Mouse (Mus musculus) heart, embryonic 14.5 days (tissue): ENCODE results near the gene Ubxn2a. TPM values are rescaled to one million over a fixed set of nuclear protein-coding genes. Genes with fewer than 3 reads are reported as not detected.

Experiments
- ATAC-seq: fragments of 200-750 bp; cut with Nextera tagmentation; 2 replicates; pipeline ENCODE4 v1.8.0; 2017; ENCODE audit warnings: low read depth, moderate TSS enrichment; ENCODE audit not compliant: insufficient number of reproducible peaks, insufficient read depth, low FRiP score
- H3K27ac ChIP-seq, 2 experiments: fragments of 200-500 bp in 1 of 2; fragments of 300-500 bp in 1 of 2; sonication (generic) in 1 of 2; replicated peaks in 1 of 2; 2 replicates each; pipeline ENCODE4 v1.5.1; 2012 to 2014; ENCODE audit warnings: low read depth in 2 of 2, low read length in 2 of 2, control low read depth in 1 of 2, mild to moderate bottlenecking in 1 of 2, mixed read lengths in 1 of 2; ENCODE audit not compliant: control insufficient read depth in 1 of 2, insufficient read depth in 1 of 2
- H3K27me3 ChIP-seq: fragments of 300-500 bp; sonication (generic); 2 replicates; pipeline ENCODE4 v1.6.1; 2014; ENCODE audit warnings: mild to moderate bottlenecking, low read length, control low read depth; ENCODE audit not compliant: control insufficient read depth, insufficient read depth
- H3K36me3 ChIP-seq: fragments of 300-500 bp; sonication (generic); 2 replicates; pipeline ENCODE4 v1.6.1; 2014; ENCODE audit warnings: mild to moderate bottlenecking, control low read depth, low read length, mixed read lengths; ENCODE audit not compliant: control insufficient read depth, insufficient read depth
- H3K4me1 ChIP-seq, 2 experiments: fragments of 200-500 bp in 1 of 2; fragments of 300-500 bp in 1 of 2; sonication (generic) in 1 of 2; 2 replicates each; pipeline ENCODE4 v1.6.1; 2012 to 2014; ENCODE audit warnings: low read length in 2 of 2, control low read depth in 1 of 2, mixed read lengths in 1 of 2; ENCODE audit not compliant: control insufficient read depth in 2 of 2, insufficient read depth in 2 of 2
- H3K4me2 ChIP-seq: fragments of 300-500 bp; sonication (generic); 2 replicates; pipeline ENCODE4 v1.6.1; 2014; ENCODE audit warnings: mild to moderate bottlenecking, low read length
- H3K4me3 ChIP-seq, 2 experiments: fragments of 200-500 bp in 1 of 2; fragments of 300-500 bp in 1 of 2; sonication (generic) in 1 of 2; 2 replicates each; pipeline ENCODE4 v1.5.1; 2012 to 2014; ENCODE audit warnings: low read length in 2 of 2, mild to moderate bottlenecking in 2 of 2, control low read depth in 1 of 2, low read depth in 1 of 2, moderate library complexity in 1 of 2; ENCODE audit not compliant: control insufficient read depth in 1 of 2, insufficient read depth in 1 of 2
- H3K9ac ChIP-seq: fragments of 300-500 bp; sonication (generic); 2 replicates; pipeline ENCODE4 v1.6.1; 2014; ENCODE audit warnings: mild to moderate bottlenecking, low read length
- H3K9me3 ChIP-seq: fragments of 300-500 bp; sonication (generic); 2 replicates; pipeline ENCODE4 v1.6.1; 2016; ENCODE audit warnings: low read length, control low read depth; ENCODE audit not compliant: control insufficient read depth
- WGBS: fragments of 180-500 bp; shearing (Covaris S2); extraction: QIAGEN DNeasy Blood & Tissue Kit; methylation state at CpG from one replicate; pipeline ENCODE4 v1.1.7; 2014; 5-methylcytosine and 5-hydroxymethylcytosine counted together
- polyA plus RNA-seq: library from polyadenylated mRNA; unstranded; fragments of >200 nt; fragmentation: Nextera tagmentation; extraction: Ambion mirVana; gene quantifications from 2 replicates; pipeline ENCODE4 v1.2.1, GENCODE M21; 2014

The Ubxn2a gene
- polyA plus RNA-seq, 1 experiment from 2014 or later: 31.1 TPM

- ATAC-seq: no peak
- 43% methylated on average over 4 of the region's 4 CpGs for WGBS
- peaks cover 4% of the 10 kb centered on the region in 2 experiments; a peak in 2 of 4 replicates for H3K4me1 ChIP-seq
Observed at GRCm38 (mm10) chr12:4836959-4837358, 70.5 kb downstream of the Ubxn2a start.

More at GRCm38 (mm10) chr12:4836959-4837358, 70.5 kb downstream of the Ubxn2a start:
- no peak overlapping the region for H3K4me2 ChIP-seq
- no peak overlapping the region for H3K27ac ChIP-seq
- no peak overlapping the region for H3K9ac ChIP-seq
- H3K27me3 ChIP-seq: no peaks in the 10 kb centered on the region
- 0 out of 2 replicates have a peak, but pooled peaks cover 4% of the 10 kb centered on the region for H3K36me3 ChIP-seq
- H3K9me3 ChIP-seq: no peaks in the 10 kb centered on the region
- no peak overlapping the region for H3K4me3 ChIP-seq

Other genes with a start within 250 kb of the Ubxn2a start
- 0.24 and 0.39 TPM in 2 replicates for gene Fam228a, start 169.3 kb downstream of the Ubxn2a start, polyA plus RNA-seq
- 2.6 and 2.8 TPM in 2 replicates for gene Pfn4, start 138.7 kb downstream of the Ubxn2a start, polyA plus RNA-seq
- 4.6 TPM in 2 replicates for gene Fam228b, start 138.4 kb downstream of the Ubxn2a start, polyA plus RNA-seq
- gene Sf3b6, start 90.2 kb downstream of the Ubxn2a start, polyA plus RNA-seq: 150 and 173 TPM in 2 replicates
- 11.4 and 13.0 TPM in 2 replicates for gene Fkbp1b, start 66.1 kb downstream of the Ubxn2a start, polyA plus RNA-seq
- 13.8 and 14.4 TPM in 2 replicates for gene Wdcp, start 64.4 kb downstream of the Ubxn2a start, polyA plus RNA-seq
- gene Mfsd2b, start 33.3 kb downstream of the Ubxn2a start, polyA plus RNA-seq: 1.7 and 1.8 TPM in 2 replicates
- gene Atad2b, start 9.6 kb upstream of the Ubxn2a start, polyA plus RNA-seq: 13.0 and 15.0 TPM in 2 replicates